Mouse (Mus musculus) gastrocnemius, postnatal 36 days (tissue): Measurements from ENCODE around the gene Hoxc4. TPM values are rescaled to one million over a fixed set of nuclear protein-coding genes. Genes with fewer than 3 reads are reported as not detected.
A peak's percentile ranks its signal among the peaks of the same experiment; 100 is the strongest.

Experiments
- DNase-seq, 2 experiments: peaks; one replicate each; pipeline ENCODE4 v3.0.0; 2022
- intact Hi-C: fragments of 180-260 bp; cut with DNase I; formaldehyde crosslinking; loops from one replicate; pipeline ENCODE4 v1.15.1; 2025
- total RNA-seq, 2 experiments: library from RNA; stranded (reverse); gene quantifications; 2 replicates each; pipeline ENCODE4 v1.2.3; 2021

Gene Hoxc4
- total RNA-seq, 2 experiments from 2014 or later = 4.1 to 4.2 TPM

DNA sequence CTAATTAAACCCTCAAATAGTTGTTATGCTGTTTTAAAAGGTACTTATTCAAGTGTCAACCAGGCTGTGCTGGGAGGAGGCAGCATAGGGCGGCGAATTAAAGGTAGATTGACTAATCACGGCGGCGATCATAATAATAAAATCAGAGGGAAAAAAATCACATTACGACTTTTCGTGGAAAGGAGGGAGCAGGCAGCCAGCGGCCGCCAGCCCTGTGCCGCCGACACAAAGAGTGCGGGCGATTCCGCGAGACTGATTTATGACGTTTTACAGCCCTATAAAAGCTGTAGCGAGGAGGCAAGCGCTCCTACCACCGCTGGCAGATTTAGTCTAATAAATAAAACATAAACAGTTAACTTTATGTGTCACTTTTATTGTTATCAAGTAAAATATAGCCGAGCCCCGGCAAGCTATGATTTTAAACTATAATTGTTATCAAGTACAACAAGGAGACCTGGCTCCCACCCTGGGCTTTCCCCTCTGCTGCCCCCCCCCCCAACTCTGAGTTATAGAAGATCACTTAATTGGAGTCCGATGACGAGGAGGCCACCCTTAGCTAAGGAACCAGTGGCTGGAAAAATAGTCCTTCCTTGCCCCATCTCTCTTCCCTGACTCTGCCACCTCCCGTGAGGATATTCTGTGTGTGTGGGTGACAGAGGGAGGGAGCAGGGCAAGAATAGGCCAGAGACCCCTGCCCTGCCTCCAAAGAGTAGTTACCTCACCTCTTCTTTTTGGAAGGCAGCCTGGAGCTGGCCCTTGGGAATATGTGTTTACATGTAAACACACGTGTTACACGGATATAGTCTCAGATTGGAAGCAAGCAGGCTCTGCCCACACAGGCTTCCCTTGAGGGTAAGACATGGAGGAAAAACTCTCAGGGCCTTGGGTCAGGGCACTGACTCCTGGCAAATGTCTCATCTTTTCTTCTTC, 14.2 kb downstream of the Hoxc4 start:
- DNase-seq = no peak
- intact Hi-C loops = no loop called here

DNA sequence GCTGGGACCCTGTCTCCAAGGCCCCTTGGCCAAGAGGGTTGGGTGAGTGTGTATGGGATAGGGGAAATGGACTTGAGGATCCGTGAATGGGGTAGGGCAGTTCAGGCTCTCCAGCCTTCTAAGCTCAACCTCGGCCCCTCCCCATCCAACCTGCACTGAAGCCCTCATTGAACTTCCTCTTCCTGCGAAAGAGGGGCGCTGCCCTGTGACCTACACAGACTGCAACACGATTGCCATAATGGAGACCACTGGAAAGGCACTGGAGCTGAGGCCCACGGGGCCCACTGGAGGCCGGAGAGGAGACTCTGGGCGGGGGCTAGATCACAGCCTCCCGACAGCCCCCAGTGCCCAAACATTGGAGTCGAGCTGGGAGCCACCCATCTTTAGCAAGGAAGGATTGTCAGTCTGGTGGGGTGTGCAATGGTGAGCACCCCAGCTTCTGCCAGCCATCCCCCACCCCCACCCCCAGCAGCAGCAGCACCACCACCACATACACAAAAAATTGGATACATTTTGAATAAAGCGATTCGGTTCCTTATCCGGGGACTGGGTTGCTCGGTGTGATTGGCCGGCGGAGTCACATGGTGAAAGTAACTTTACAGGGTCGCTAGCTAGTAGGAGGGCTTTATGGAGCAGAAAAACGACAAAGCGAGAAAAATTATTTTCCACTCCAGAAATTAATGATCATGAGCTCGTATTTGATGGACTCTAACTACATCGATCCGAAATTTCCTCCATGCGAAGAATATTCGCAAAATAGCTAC, 15.5 kb downstream of the Hoxc4 start:
- intact Hi-C loops = no loop called here
- DNase-seq = no peak

DNA sequence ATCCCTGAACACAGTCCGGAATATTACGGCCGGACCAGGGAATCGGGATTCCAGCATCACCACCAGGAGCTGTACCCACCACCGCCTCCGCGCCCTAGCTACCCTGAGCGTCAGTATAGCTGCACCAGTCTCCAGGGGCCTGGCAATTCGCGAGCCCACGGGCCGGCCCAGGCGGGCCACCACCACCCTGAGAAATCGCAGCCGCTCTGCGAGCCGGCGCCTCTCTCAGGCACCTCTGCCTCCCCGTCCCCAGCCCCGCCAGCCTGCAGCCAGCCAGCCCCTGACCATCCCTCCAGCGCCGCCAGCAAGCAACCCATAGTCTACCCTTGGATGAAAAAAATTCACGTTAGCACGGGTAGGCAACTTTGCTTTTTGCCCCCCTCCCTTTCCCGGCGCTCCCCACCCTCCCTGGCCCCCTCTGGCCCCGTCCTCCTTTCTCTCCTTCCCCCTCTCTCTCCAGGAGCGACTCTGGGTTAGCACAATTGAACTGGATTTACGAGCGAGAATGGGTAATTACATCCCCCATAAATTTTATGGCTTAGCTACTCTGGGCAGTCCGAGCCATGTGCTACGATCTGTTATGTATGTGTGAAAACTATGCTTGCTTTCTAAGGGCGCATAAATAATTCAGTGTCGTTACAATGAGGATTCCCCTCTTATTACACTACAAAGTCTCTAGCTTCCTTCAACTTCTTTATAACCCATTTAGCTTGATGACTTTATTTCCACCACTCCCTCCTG, 16.2 kb downstream of the Hoxc4 start:
- no peak for DNase-seq
- intact Hi-C loops = no loop called here

DNA sequence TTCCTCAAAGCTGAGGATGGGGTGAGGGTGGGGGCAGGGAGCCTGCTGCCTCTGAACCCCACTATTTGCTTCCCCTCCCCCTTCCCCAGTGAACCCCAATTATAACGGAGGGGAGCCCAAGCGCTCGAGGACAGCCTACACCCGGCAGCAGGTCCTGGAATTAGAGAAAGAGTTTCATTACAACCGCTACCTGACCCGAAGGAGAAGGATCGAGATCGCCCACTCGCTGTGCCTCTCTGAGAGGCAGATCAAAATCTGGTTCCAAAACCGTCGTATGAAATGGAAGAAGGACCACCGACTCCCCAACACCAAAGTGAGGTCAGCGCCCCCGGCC, 16.8 kb downstream of the Hoxc4 start:
- intact Hi-C loops = no loop called here
- DNase-seq = no peak

DNA sequence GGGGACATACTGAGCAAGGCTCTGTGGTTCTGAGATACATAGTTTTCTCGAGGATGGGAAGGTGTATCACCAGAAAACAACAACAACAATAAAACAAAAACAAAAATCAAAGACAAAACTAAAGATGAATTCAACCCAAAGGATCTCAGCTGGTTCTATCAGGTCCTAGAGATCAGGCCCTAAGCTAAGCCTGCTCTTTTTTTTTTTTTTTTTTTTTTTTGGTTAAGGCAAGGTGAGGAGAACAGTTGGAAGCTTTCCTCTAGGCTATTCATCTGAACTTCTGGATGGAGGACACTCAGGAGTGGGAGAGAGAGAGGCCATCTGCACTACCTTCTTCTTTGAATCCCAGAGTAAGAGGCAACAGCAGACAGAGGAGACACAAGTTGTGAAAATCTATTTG, 18.8 kb downstream of the Hoxc4 start:
- intact Hi-C loops = no loop called here
- DNase-seq = no peak

DNA sequence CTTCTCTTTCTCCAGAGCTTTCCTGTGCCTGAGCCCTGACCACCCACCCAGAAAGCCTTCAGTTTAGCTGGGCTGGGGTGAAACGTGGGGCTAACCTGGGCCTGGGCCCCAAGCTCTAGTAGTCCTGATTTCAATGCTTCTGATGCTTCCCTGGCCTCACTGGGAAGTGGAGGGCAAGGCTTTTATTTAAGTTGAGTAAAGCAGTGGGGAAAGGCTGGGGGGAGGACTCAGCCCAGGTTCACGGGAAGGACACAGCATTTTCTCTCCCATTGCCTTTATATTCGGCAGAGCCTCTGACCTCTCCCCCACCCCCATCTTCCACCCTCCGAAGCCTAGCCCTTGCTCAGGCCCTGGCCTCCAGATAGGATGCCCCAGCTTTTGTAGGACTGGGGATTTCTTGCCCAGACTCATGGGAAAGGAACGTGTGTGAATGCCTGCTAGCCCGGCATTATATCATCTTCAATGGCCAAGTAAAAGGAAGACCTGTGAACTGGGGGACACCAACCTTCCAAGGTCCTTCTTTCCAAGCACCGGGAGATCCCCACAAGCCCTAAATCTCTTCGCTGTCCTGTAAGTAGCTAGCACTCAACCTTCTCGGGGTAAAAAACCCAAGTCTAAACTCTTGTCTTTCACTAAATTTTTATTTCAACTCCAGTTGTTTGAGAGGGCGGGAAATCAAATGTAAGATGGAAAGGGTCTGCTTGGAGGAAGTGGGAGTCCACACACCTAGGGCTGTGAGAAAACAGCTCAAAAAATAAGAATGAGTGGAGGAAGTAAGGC, 20.2 kb downstream of the Hoxc4 start:
- intact Hi-C loops = no loop called here
- DNase-seq = no peak

DNA sequence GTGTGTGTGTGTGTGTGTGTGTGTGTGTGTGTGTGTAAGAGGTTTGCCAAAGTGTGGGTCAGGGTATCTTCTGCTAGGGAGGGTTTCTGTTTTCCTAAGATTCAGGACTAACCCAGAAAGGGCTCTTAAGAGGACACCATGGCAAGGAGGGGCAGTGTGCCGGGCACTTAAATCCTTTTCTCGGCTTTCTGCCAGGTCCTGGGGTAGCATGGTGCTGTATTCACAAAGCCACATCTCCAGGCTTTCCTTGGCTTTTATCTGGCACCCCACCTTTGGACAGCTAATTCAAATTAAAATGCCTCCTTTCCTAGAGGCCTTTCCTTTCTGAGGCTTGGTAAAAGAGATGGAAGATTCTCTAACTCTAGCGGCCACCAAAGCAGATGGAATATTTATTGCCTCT, 20.9 kb downstream of the Hoxc4 start:
- intact Hi-C loops = no loop called here
- DNase-seq = no peak

DNA sequence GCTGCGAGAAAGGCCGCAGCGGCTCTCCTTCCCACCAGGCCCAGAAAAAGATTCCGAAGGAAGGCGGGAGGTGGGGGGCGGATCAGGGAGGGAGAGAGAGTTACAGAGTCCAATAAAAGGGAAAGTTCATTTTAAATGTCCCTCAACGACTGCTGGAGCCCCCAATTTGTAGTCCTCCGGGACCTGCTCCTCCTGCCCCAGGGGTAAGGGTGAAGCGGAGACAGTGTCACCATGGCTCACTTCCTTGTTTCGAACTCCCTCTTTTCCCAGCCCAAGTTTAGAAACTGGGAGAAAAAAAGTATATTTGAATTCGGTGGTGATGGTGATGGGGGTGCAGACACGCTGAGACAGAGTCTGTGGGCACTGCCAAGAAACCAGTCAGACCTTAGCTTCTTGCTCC, 21.9 kb downstream of the Hoxc4 start:
- intact Hi-C loops = no loop called here
- DNase-seq = no peak

DNA sequence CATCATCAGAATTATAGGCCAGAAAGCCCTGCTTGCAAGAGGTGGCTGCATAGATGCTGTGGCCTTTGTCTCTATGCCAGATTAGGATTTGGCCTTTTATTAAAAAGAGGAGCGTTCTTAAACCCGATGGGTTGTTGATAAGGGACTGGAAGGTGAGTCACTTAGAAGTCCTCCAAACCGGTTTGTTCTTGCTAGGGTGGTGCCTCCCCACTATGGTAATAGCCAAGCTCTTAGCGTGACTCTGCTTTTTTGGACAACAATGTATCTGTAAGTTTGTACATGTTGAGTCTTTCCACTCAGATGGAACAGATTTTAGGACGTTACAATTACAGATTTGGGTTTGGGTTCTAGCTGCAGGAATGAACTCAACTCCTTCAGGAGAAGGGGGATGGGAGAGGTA, 22.9 kb downstream of the Hoxc4 start:
- DNase-seq = no peak
- intact Hi-C loops = no loop called here

DNA sequence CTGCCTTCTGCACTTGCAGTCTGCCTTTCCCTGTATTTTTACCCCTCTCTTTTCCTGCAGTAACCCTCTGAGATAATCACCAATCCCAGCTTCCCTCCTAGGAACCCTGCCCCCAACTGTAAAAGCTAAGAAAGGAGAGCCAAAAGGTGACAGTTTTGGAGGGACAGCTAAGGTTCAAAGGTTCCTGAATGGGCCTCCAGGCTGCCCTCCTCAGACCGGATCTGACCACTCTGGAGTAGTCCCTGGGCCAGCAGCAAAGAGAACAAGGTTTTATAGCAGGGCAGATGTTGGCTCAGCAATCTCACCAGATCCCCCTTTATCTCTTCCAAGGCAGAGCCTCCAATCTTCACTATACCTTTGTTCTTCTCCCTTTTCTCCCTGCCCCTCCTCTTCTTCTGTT, 23.5 kb downstream of the Hoxc4 start:
- no peak for DNase-seq
- intact Hi-C loops = no loop called here

DNA sequence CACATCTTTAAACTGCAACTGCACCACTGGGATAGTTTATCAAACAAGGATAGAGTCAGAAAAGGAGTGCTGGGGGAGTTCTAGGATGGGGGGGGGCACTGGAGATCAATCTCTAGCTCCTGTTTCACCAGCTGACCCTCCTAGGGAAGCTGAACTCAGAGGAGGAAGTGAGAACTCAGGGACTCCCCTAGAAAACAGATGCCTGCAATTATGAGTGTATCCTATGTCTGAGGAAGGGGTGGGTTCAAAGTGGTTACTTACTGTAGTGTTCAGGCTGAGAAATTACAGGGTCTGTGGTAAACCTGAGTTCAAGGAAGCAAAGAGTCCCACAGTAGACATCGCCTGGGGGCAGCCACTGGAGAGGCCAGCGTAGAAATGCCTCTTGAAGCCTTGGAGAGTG, 32.9 kb downstream of the Hoxc4 start:
- intact Hi-C loops = no loop called here
- DNase-seq = no peak

DNA sequence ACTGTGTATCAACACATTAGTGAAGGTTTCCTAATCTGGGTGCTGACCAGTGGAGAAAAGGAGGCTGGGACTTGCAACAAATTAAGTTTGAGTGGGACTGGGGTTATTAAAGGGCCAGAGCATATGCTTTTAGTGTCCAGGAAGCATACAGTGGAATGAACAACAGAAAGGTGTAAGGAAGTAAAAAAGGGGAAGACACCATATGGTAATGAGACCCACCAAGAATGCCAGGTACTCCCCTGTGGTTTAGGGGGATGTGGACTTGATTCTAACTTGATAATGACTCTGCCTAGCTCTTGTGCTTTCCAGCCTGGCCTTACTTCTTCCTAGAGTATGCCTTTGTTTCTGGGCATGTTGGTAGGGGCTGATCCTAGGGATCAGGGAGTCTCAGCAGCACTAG, 34.5 kb downstream of the Hoxc4 start:
- DNase-seq = no peak
- intact Hi-C loops = no loop called here

DNA sequence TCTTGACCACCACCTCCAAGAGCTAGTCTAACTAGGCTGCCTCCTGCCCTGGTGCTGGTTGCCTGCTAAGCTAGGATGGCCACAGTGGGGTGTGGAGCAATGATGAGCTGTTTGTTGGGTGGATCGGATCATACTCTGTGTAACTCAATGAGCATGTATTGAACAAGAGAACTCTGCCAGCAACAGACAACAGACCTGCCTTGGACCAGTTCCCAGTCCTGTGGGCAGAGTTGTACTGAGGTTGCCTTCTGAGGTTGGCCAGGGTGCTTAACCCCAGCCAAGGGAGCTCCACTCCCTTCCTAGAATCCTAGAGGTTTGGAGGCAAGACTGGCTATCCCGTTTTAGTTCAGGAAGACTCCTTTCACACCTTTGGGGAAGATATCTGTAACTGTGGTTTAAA, 37.7 kb downstream of the Hoxc4 start:
- intact Hi-C loops = no loop called here
- no peak for DNase-seq

DNA sequence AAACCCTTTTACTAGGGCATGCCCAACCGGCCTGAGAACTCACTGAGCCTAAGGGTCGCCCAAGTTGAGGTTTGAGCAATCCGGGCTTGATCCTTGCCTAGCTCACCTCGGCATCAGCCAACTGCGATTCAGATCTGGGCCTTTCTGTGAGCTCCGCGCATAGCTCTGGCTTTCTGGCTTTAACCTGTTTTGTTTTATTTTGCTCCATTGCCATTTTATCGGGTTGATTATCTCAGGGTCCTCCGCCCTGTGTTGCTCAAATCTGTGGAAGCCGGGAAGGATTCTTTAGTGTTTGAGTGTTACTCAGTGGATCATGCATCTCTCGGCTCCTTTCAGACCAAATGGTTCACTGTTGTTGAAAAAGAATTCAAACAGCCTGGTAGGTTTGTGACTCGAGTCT, 40.0 kb downstream of the Hoxc4 start:
- intact Hi-C loops = no loop called here
- no peak for DNase-seq

DNA sequence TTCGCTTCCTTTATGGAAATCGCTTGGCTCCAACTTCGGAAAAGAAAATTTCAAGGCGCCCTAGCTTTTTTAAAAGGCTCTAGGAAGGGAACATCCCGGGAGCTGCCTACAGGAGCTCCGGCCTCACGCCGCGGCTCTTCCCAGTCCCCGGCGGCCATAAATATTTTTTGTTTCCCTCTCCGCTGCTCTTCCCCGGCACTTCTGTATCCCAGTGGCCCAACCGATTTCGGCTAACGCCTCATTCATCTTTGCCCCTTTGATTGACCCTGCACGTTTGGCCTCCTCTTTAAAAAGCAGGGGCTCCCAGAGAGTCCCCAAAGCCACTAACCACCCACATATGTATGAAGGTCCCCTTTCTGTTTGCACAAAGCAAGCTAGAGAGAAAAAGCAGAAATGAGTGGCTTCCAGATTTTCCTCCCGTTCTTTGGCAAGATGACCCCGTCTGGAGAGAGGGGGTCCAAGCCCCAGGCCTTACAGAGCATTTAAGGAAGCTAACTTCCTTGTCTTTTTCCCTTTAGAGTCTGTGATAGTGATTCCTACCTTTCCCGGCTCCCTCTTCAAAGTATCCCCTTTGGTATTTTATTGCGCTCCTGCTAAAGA, 40.8 kb downstream of the Hoxc4 start:
- no peak for DNase-seq
- intact Hi-C loops = no loop called here

DNA sequence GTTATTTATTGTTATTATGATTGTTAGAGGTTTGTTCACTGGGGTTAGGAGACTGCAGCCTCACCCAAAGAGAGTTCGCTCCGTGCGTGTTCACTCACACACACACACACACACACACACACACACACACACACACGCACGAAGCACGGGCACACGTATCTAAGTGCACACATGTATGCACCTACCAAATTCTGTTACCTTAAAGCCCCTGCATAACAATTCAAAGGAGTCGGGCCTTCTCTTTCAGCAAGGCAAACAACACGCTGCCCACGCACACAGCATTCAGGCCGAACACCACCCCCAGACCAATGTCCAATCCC, 41.2 kb downstream of the Hoxc4 start:
- no peak for DNase-seq
- intact Hi-C loops = no loop called here

DNA sequence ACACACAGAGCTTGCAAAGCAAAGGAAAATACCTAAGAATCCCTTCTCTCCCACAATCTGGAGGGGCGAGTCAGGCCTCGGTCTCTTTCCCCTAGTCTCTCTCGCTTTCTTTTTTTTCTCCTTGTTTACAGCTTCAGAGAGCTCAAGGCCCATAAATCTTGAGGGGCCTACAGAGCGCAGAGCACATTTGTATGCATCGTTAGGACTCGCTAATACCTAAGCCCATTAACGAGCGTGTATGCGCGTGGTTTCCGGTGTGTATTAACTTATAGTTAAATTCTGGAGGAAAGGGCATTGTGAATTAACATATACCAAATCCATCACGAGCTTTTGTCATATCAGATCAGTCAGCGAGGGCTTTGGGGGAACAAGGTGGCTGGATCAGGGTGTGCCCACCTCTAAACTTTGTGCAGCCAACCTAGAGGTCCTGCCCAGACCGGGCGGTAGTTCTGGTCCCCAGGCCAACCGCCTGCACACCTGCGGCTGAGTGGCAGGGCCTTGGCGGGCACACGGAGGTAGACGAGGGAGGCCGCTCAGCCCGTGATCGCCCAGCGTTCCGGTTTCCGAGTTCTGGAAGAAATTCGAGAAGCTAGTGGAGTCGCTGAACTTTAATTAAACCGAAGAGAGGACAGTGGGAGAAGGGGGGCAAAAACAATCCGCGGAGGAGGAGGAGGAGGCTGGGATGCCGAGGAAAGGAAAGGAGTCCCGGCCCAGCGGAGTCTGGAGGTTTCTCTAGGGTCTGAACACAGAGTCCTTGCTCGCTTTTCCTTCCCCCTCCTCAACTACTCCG, 41.8 kb downstream of the Hoxc4 start:
- intact Hi-C loops = no loop called here
- DNase-seq = peak in 1 of 2 experiments; percentile 16

DNA sequence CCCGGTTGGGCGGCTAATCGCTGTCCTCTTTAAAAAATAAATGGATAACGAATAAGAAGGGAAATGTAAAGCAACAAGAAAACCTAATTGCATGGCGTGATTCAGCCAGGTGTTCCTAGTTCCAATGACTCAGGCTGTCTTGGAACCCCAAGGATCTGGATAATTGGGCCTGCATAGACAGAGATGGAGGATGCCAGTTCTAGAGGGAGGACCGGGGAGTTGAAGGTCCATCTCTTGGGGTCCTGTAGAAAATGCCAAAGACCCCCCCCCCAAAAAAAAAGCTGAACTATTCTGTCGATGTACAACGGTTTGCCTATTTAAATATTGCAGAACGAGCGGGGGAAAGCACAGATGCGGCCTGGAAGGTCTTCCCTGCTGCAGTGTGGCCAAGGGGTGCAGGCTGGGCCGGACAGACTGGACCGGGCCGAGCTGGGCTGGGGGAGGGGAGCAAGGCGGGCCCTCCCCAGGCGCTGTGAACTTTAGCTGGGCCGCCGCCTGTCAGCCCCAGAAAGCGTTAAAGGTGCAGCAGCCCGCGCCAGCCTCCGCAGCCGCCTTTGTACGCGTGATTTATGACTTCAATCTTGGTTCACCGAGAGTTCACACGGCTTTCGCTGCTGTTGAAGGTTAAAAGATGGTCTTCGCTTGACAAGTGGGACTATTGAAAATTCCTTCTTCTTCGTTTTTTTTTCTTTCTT, 42.5 kb downstream of the Hoxc4 start:
- intact Hi-C loops = no loop called here

DNA sequence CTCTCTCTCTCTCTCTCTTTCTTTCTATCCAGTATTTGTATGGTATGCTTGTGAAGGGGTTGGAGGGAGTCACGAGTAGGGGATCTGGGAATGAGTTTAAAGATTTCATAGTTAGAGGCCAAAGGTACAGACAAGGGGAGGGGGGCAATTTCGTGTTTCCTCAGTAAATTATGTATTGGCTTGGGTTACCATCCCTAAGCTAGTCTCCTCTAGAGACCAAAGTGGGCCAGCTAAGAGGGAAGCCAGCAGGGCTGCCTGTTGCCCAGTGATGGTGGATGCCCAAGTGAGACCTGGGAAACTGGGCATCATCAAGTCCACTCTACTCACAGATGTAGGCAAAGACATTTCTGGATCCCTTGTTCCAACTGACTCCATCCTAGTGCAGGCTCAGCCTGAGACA, 43.3 kb downstream of the Hoxc4 start:
- DNase-seq = no peak
- intact Hi-C loops = no loop called here

More for the DNA sequence above, 42.5 kb downstream of the Hoxc4 start:
- no peak for DNase-seq
